Mouse (Mus musculus) lung, postnatal 36 days (tissue): ENCODE measurements around the gene U2af2.
"Not testable (repeated sequence)": the region's sequence is repeated elsewhere in the genome, so short reads cannot be mapped to it uniquely, and the experiment has no call there.

Experiments
- DNase-seq: peaks from one replicate; pipeline ENCODE4 v3.0.0; 2022; ENCODE audit warnings: mixed read lengths

Gene U2af2

DNA sequence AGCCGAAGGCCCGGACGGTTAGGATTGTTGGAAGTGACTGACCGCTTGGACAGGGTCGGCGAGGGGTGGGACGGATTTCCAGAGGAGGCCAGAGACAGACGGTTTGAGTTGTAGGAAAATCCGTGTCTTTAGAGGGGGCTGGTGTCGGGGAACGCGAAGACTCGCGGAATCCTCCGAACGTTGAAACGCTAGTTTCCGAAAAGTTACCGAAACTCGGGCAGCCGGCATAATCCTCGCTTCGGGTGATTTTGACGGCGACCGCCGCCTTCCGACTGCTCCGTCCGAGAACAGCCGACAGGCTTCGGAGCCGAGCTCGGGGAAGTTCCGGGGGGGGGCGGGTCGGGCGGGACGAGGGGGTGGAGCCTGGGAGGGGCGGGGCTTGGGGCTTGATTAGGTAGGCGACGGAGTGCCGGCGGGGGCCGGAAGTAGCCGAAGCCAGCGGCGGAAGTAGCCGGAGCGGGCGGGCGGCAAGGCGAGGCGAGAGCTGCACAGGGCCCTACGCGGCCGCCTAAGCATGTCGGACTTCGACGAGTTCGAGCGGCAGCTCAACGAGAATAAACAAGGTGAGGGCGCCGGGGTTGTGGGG lies at the start of gene U2af2:
Gene U2af2 (plus strand): TSS at position 370 of the 586 bp plus-strand sequence.
- DNase-seq, result peak; percentile 94

DNA sequence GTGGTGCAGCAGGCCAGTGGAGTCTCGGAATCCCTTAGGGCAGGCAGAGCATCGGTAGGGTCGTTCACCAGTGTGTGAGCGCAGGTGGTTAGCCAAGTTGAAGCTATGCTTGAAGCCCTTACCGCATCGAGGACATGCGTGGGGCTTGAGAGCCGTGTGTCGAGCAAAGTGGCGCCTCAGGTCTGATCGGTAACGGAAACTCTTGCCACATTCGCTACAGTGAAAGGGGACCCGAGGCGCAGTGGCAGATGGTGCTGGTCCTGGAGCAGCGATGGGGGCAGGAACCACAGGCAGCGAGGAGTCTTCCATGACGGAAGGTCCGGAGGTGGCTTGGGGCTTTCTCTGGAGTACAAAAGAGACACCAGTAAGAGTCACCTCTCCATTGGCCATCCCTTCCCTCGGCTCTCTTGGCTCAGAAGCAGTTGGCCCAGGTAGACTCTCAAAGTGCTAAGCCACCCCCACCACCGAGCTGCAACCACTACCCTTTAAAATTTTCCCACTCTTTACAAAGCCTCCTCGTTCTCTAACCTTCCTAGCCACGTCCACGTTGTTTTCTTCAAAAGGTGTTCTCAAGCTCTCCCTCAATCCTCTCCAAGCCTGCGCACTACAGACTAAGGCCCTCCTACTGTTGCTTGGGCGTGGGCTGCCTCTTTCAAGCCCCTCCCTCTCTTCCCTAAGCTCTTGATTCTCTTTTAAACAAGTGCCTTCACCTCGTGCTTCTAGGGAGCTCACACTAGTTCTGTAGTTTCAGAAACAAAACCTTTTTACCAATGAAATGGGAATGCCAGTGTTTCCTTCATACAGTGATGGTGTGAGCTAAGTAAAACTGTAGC lies 49.0 kb upstream of the U2af2 start:
- DNase-seq, result peak; percentile 69

DNA sequence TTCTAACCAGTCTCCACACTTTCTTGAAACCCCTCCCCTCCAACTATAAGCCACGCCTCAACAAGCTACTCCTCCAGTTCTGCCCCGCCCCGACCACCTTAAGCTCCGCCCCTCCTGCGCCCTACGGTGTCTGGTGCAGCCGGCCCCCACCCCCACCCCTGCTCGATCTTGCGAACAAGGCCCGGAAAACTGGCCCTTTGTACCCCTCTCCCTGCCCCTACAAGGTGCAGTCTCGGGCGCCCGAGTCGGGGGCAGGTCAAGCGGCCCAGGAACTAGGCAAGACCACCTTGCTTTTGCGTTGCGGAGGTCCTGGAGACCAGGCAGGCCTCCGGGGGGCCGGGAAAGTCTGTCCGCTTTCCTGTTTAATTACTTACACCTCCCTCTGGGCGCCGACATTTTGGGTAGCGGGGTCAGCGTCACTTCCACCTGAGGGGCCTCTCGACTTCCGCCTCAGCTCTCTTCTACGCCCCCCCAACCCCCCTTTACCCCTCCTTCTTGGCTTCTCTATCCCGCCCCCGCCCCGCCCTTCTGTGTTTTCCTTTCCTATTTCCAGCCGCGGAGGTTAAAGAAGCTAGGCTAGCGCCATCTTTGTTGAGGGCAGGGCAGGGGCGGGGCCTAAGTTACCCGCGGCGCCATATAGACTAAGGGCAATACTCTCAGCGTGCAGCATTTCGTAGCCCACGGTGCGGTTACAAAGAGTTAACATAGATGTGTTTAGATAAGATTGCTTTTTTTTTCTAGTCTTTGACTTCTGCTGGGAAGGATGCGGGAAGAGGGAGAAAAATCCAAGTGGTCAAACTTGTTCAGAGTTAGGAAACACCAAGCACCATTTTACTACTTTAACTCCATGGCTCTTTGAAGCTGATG lies 47.5 kb upstream of the U2af2 start, which contains the start of the genes Zfp524 and Fiz1:
Gene Zfp524 (plus strand): TSS at position 165 of the 867 bp plus-strand sequence.
Gene Fiz1 (minus strand): TSS at position 447 of the 867 bp plus-strand sequence.
- DNase-seq, result peak; percentile 99

DNA sequence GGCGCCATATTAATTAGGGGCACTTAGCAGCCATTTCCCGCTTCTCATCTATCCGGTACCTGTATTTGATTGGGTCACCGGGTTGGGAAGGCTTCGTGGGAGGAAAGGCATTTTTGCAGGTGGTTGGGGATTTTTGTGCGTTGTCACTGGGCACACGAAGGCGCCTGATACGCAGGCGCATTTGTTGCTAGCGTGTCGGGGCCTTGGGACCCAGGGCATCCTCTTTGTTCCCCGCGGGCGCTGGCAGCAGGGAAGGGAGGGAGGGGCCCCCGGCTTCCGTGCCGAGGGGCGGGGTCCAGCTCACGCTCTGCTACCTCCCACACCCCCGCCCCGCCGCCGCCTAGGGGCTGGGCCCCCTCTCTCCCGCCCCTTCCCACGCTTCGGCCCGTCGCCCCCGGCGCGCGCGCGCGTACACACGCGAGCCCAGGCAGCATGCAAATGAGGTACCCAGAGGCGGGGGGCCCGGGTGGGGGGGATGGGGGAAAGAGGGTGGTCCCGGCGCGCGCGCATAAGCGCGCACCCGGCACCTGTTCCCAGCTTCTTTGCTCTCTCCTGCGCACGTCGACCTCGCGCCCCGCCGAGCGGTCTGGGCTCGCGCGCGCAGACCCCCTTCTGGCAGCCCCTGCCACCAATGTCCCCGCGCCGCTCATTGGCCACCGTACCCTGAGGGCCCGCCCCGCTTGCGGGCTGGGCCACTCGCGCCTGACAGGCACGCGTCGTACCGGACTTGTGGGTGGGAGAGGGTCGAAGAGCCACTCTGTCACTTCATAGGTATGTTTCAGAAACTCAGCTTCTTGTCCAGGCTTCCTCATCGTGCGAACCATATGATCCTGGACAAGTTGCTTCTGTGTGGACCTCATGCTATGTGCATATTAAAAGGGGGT lies 46.6 kb upstream of the U2af2 start, which contains the start of gene Gm44973:
Gene Gm44973 (plus strand): TSS at position 379 of the 884 bp plus-strand sequence.
- peak; percentile 95 for DNase-seq

DNA sequence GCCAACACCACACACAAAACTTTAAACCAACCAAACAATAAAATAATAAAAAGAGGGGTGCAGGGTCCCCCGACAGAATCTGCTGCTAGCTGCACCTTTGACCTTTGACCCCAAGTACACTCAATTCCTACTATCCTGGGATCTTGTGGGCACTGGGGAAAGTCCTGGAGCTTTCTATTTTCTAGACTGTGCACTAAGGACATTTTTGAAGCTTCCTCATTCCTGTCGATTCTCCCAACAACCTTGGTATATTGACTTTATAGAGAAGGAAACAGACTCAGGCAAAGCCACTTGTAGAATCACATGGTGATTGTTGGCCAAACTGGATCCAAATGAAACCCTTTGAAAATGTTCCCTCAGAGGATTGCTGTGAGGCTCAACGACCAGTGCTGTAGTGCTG lies 45.9 kb upstream of the U2af2 start:
- no peak for DNase-seq

DNA sequence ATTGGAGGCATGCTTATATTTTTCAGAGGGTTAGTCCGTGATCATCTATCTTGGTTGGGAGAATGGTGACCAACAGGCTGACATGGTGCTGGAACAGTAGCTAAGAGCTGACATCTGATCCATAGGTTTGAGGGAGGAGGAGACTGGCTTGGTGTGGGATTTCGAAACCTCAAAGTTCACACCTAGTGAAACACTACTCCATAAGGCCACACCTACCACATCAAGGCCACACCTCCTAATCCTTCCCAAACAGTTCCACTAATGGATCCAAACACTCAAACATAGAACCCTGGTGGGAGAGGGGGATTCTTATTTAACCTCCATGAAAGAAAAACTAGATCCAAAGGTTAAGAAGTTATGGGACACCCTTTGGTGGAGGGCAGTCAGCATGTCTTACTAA lies 45.0 kb upstream of the U2af2 start:
- DNase-seq, result no peak

DNA sequence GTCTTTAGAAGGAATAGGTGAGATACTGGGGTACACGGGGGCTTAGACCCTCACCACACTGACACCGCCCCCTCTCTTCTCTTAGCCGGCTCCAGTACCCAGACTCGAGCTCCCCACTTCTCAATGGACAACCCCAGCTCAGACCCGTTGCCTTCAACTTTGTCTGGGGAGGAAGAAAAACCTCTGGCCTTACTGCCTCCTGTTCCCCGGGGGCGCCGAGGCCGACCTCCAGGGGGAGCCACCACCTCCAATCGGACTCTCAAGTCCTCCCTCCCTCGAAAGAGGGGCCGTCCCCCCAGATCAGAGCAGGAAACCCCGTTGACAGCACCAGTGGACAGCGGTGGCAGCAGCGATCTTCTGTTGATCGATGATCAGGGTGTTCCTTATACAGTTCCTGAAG lies 44.6 kb upstream of the U2af2 start:
- DNase-seq, result no peak

DNA sequence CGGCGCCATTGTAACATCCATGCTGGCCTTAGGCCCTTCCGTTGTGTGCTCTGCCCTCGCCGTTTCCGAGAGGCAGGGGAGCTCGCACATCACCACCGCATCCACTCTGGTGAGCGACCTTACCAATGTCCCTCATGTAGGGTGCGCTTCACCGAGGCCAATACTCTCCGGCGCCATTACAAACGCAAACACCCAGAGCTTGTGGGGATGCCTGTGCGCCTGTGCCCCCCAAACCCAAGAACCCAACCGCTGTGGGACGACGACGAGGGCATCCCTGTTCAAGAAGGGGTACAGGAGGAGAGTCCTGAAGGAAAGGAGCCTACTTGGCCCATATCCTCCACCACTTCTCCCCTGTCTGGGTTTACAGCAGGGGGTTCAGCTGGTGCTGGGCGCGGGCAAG lies 44.0 kb upstream of the U2af2 start:
- no peak for DNase-seq

DNA sequence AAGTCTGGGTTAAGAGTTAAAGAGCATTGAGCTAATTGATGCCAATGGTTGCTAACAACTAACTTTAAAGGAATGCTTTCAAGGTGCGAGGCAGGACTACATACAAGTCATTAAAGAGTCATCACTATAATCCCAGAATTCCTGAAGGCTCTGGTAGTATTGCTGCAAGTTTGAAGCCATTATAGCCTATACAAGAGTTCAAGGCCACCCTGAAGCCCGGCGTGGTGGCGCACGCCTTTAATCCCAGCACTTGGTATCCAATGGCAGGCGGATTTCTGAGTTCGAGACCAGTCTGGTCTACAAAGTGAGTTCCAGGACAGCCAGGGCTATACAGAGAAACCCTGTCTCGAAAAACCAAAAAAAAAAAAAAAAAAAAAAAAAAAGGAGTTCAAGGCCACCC lies 42.4 kb upstream of the U2af2 start:
- not testable (repeated sequence) for DNase-seq

DNA sequence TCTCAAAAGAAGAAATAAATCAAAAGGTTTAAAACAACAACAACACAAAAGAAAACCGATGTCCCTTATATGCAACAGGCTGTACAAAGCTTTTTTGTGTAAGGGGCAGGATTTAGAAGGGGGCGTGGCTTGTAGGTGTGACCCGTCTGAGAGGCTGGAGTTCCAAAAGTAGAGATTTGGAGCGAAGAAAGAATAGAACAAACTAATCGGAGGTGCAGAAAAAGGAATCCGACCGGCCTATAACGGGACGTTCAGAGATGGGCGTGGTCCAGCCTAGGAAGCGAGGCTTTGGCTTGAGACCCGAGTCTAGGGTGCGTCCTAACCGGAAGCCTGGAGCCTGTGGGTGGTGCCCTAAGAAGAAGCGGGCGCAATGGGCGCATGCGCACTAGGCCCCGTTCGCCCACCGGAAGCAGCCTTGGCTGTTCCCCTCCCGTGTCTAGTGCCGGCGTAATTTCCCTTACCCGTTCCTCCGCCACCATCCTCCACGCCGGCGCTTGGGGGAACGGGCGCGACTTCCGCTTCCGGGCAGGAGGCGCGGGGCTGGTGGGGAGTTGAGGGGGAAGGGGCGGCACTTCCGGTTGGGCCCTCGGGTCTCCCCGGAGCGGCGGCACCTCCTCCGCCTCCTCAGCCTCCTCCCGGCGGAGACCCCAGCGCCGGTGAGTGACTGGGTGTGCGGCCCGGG lies 41.8 kb upstream of the U2af2 start, which contains the start of the genes Zfp865 and Ccdc106:
Gene Zfp865 (plus strand): TSS at position 377 of the 682 bp plus-strand sequence.
Gene Ccdc106 (plus strand): TSS at position 554 of the 682 bp plus-strand sequence.
- peak; percentile 99 for DNase-seq

DNA sequence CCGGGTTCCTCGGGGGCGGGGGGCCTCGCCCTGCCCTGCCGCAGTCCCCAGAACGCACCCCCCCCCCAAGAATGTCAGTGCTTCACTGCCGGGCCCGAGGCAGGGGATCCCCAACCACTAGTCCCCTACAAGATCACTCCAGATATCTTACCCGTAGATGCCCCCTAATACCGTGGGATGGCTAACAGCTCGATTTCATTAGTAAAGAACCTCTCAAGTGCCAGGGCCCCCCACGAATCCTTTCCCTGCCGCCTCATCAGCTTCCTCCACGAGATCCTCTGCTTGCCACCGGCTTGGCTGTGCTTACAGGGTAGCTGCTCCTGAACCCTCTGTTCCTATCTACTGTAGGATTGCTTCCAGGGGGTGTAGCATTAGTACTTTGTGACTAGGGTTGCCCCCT lies 41.3 kb upstream of the U2af2 start:
- no peak for DNase-seq

DNA sequence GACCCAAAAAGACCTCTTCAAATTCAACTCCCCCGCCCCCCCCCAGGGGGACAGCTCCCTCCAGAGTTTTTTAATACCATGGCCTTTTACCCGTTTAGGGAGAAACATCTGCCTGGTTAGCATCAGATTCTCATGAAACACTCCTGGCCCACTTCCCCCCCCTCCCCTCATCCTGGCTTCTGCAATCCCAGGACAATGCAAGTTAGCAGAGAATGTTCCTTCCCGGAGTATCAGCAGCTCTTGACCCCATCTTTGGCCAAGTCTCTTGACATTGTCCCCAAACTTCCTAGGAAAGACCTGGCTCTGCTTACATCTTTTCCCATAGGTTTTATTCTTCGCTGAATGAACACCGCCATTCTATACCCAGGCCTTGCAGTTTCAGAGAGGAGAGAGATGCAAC lies 40.7 kb upstream of the U2af2 start:
- DNase-seq, result no peak

DNA sequence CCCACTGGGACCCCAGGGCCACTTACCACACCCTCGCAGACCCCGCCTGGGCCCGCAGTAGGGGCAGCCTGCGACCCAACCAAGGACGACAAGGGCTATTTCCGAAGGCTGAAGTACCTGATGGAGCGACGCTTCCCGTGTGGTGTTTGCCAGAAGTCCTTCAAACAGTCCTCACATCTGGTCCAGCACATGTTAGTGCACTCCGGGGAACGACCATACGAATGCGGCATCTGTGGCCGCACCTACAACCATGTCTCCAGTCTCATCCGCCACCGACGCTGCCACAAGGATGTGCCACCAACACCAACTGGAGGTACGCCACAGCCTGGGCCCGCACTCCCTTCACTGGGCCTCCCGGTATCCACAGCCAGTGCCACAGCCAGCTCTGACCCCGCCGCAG lies 32.4 kb upstream of the U2af2 start:
- no peak for DNase-seq

DNA sequence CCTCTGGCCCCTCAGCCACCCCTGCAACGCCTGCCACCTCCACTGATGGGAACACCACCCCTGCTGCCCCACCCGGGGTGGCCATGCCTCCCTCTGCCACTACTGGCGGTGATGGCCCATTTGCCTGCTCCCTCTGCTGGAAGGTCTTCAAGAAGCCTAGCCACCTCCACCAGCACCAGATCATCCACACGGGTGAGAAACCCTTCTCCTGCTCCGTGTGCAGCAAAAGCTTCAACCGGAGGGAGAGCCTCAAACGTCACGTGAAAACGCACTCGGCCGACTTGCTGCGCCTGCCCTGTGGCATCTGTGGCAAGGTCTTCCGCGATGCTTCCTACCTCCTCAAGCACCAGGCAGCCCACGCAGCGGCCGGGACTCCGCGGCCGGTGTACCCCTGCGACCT lies 32.0 kb upstream of the U2af2 start:
- DNase-seq, result no peak

DNA sequence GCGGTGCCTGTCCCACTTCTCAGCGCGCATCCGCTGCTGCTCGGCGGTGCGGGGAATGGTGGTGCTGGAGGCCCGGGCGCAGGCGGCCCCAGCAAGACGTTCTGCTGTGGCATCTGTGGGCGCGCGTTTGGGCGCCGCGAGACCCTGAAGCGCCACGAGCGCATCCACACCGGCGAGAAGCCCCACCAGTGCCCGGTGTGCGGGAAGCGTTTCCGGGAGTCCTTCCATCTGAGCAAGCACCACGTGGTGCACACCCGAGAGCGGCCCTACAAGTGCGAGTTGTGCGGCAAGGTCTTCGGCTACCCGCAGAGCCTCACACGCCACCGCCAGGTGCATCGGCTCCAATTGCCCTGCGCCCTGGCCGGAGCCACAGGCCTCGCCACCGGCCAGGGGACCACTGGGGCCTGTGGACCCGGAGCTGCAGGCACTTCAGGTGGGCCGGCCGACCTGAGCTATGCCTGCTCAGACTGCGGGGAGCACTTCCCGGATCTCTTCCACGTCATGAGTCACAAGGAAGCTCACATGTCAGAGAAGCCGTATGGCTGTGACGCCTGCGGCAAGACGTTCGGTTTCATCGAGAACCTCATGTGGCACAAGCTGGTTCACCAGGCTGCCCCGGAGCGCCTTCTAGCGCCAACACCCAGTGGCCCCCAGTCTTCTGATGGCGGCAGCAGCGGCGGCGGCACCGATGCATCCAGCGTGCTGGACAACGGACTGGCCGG lies 31.2 kb upstream of the U2af2 start:
- DNase-seq, result no peak

DNA sequence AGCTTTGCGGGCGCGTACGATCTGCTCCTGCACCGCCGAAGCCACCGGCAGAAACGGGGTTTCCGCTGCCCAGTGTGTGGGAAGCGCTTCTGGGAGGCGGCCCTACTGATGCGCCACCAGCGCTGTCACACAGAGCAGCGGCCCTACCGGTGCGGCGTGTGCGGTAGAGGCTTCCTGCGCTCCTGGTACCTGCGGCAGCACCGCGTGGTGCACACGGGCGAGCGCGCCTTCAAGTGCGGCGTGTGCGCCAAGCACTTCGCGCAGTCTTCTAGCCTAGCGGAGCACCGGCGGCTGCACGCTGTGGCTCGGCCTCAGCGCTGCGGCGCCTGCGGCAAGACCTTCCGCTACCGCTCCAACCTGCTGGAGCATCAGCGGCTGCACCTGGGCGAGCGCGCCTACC lies 30.4 kb upstream of the U2af2 start:
- DNase-seq, result no peak

DNA sequence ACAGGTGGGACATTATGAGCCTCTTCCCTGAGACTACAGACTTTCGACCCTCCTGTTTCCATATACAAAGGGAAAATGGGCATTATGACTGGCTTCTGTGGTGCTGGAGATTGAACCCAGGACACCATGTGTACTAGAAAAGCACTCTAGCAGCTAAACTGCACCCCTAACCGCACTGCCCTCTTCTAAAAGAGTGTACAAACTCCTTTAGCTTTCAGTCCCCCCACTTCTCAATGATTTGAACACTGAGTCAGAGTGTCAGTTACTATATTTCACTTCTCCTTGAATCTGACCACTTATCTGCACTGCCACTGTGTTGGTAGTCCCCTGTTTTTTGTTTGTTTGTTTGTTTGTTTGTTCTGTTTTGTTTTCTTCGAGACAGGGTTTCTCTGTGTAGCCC lies 28.1 kb upstream of the U2af2 start, which contains the start of gene 4632433K11Rik:
Gene 4632433K11Rik (plus strand): TSS at position 301 of the 400 bp plus-strand sequence.
- no peak for DNase-seq

DNA sequence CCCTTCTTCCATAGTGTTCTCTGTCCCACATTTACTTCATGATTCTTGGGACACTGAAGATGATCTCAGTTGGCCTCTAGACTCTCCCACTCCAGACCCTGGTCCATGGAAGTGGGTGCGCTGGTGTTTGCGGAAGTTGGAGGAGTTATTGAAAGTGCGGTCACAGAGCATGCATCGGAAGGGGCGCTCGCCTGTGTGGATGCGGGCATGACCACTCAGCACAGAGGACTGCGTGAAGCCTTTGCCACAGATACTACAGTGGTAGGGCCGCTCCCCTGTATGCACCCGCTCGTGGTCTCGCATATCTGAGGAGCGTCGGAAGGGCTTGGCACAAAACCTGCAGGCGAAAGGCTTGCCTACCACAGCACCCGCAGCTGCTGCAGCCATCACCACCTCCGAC lies 26.3 kb upstream of the U2af2 start:
- DNase-seq, result no peak

DNA sequence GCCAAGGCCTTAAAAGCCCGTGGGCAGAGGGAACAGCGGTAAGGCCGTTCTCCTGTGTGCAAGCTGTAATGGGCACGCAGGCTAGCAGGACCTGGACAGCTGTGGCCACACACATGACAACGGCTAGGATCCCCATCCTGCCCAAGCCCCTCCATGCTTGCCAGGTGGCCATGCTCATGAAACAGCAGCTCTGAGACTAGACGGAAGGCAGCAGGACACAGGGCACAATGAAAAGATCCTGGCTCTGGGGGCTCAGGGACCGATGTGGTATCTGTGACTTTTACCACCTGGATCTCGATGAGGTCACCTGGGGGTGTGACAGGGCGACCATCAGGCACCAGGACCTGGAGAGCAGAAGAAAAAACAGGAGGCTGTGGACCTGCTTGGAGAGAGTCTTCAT lies 25.8 kb upstream of the U2af2 start:
- no peak for DNase-seq

DNA sequence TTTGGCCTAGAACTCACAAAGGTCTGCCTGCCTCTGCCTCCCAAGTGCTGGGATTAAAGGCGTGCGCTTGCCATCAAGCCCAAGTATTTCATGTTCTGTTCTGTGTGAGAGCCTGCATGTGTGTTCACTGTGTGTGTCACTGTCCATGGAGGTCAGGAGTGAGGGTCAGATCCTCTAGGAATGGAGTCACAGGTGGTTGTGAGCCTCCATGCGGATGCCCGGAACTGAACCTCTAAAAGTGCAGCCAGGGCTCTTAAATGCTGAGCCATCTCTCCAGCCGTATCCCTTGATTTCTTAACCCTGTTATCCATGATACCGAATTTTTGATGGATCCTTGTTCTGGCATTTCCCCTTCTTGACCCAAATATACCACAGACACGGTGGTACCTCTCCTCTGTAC lies 24.9 kb upstream of the U2af2 start:
- no peak for DNase-seq

DNA sequence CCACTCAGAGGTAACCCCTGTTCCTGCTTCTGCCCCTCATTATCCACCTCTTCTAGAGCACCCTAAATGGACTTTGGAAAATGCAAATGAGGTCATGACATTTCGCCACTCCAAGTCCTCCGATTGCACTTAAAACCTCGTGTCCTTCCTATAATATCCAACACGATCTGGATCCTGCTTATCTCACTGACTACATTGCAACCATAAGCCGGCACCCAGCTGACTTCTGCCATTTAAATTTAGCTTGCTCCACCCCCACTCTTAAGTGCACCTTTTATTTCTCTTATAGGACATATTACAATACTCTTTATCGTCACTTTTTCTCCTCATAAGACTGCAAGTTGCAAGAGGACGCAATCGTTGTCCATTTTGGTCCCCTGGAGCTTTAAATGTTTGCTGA lies 24.5 kb upstream of the U2af2 start:
- DNase-seq, result no peak
